Mouse (Mus musculus): ENCODE data around the gene Ephx4. TPM values are rescaled to one million over a fixed set of nuclear protein-coding genes. Genes with fewer than 3 reads are reported as not detected.
"Not testable (repeated sequence)": the region's sequence is repeated elsewhere in the genome, so short reads cannot be mapped to it uniquely, and the experiment has no call there.

The Ephx4 gene
- polyA plus RNA-seq, 1 experiment from 2014 or later: 4.7 TPM

- Histone ChIP-seq H3K27ac (replicated peaks) (no peak overlapping the region), H3K27me3 (ENCODE audit: control insufficient read depth, insufficient read depth, low read length) (no peaks in the 10 kb centered on the region), H3K4me1 (replicated peaks; ENCODE audit: control insufficient read depth, insufficient read depth) (no peaks in the 10 kb centered on the region), H3K9ac (ENCODE audit: low read length) (no peak overlapping the region), H3K9me3 (ENCODE audit: control insufficient read depth, low read length) (no peaks in the 10 kb centered on the region), H3K4me2 (replicated peaks; ENCODE audit: low read depth) (no peak overlapping the region), H3K4me3 (ENCODE audit: low read depth, low read length) (no peak overlapping the region), H3K36me3 (ENCODE audit: control insufficient read depth, insufficient read depth, low read length) (no peaks in the 10 kb centered on the region; the same call in 1 of the 2 replicates)
- ATAC-seq (ENCODE audit: low FRiP score, low TSS enrichment) (no peak), DNase-seq (ENCODE audit: low spot score) (no peak)
- TF ChIP-seq CTCF (IDR thresholded peaks at IDR 0.05; ENCODE audit: low read depth) (no peak), EP300 (optimal IDR thresholded peaks at IDR 0.05) (no peak)
- WGBS: 79% methylated on average over 3 of the region's 3 CpGs
These were observed 32.5 kb upstream of the Ephx4 start for GRCm38 (mm10) chr5:107370040-107370439.

GRCm38 (mm10) chr5:107371335-107371734 lies 31.2 kb upstream of the Ephx4 start:
- no peak overlapping the region for H3K4me2 ChIP-seq (replicated peaks; ENCODE audit: low read depth)
- ATAC-seq (ENCODE audit: low FRiP score, low TSS enrichment) (no peak), DNase-seq (ENCODE audit: low spot score) (no peak)
- H3K27me3 ChIP-seq (ENCODE audit: control insufficient read depth, insufficient read depth, low read length): no peaks in the 10 kb centered on the region
- WGBS: 89% methylated on average over 5 of the region's 5 CpGs
- no peak overlapping the region for H3K4me3 ChIP-seq (ENCODE audit: low read depth, low read length)
- TF ChIP-seq CTCF (IDR thresholded peaks at IDR 0.05; ENCODE audit: low read depth) (no peak), EP300 (optimal IDR thresholded peaks at IDR 0.05) (no peak)
- H3K36me3 ChIP-seq (ENCODE audit: control insufficient read depth, insufficient read depth, low read length): no peaks in the 10 kb centered on the region; the same call in 1 of the 2 replicates
- no peaks in the 10 kb centered on the region for H3K9me3 ChIP-seq (ENCODE audit: control insufficient read depth, low read length)
- H3K4me1 ChIP-seq (replicated peaks; ENCODE audit: control insufficient read depth, insufficient read depth): no peaks in the 10 kb centered on the region
- no peak overlapping the region for H3K9ac ChIP-seq (ENCODE audit: low read length)
- no peak overlapping the region for H3K27ac ChIP-seq (replicated peaks)

DNA sequence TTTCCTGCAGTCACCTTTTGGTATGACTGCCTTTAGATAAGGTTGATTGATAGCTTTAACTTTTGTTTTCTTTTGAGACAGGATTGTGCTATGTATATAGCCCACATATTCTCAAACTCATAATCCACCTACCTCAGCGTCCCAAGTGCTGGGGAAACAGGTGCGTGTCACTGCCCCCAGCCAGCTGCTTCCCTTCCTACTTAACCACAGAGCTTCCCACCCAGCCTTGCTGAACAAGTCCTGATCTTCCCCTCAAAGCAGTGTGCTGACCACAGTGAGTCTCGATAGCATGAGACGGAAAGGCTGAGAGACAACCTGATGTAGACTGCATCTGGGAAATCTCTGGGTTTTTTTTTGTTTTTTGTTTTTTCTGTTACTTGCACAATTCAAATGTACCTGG lies 29.3 kb upstream of the Ephx4 start:
- H3K27ac ChIP-seq (replicated peaks): no peak overlapping the region
- no peak for TF ChIP-seq EP300 (optimal IDR thresholded peaks at IDR 0.05)
- no peak for TF ChIP-seq CTCF (IDR thresholded peaks at IDR 0.05; ENCODE audit: low read depth)
- no peaks in the 10 kb centered on the region for H3K4me1 ChIP-seq (replicated peaks; ENCODE audit: control insufficient read depth, insufficient read depth)
- H3K27me3 ChIP-seq (ENCODE audit: control insufficient read depth, insufficient read depth, low read length): no peaks in the 10 kb centered on the region
- ATAC-seq (ENCODE audit: low FRiP score, low TSS enrichment): no peak
- H3K4me3 ChIP-seq (ENCODE audit: low read depth, low read length): no peak overlapping the region
- WGBS: 72% methylated on average over 4 of the region's 4 CpGs
- DNase-seq (ENCODE audit: low spot score): no peak
- H3K9ac ChIP-seq (ENCODE audit: low read length): no peak overlapping the region
- no peaks in the 10 kb centered on the region; the same call in 1 of the 2 replicates for H3K36me3 ChIP-seq (ENCODE audit: control insufficient read depth, insufficient read depth, low read length)
- H3K4me2 ChIP-seq (replicated peaks; ENCODE audit: low read depth): no peak overlapping the region
- H3K9me3 ChIP-seq (ENCODE audit: control insufficient read depth, low read length): no peaks in the 10 kb centered on the region

DNA sequence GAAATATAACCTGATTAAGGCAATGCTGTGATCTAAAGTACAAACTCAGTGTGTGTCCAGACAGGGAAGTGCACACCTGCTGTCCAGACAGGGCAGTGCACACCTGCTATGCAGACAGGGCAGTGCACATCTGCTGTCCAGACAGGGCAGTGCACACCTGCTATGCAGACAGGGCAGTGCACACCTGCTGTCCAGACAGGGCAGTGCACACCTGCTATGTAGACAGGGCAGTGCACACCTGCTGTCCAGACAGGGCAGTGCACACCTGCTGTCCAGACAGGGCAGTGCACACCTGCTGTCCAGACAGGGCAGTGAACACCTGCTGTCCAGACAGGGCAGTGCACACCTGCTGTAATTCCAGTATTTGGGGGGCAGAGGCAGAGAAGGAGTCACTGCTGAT lies 16.1 kb upstream of the Ephx4 start:
- not testable (repeated sequence) for ATAC-seq (ENCODE audit: low FRiP score, low TSS enrichment); DNase-seq (ENCODE audit: low spot score); H3K27ac ChIP-seq (replicated peaks)

DNA sequence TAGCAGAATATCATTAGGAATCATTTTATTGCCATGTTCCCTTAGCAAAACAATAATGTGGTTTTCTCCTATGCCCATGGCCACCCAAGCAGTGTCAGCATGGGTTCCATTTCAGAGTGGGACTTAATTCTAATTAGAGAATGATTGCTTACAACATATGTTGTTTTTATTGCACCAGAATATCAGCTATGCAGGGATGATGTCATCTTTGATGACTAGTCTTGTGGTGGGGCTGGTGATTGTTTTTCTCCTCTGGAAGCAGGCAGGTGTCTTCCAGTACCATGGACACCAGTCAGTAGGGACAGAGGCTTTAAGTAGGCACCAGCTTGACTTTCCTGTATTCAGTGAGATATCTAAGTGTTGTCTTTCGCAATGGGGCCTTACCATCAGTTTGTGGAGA lies 14.7 kb upstream of the Ephx4 start:
- H3K27me3 ChIP-seq (ENCODE audit: control insufficient read depth, insufficient read depth, low read length): no peaks in the 10 kb centered on the region
- no peak overlapping the region for H3K9ac ChIP-seq (ENCODE audit: low read length)
- H3K27ac ChIP-seq (replicated peaks): no peak overlapping the region
- H3K4me2 ChIP-seq (replicated peaks; ENCODE audit: low read depth): no peak overlapping the region
- ATAC-seq (ENCODE audit: low FRiP score, low TSS enrichment) (no peak), DNase-seq (ENCODE audit: low spot score) (no peak)
- TF ChIP-seq EP300 (optimal IDR thresholded peaks at IDR 0.05) (no peak), CTCF (IDR thresholded peaks at IDR 0.05; ENCODE audit: low read depth) (no peak)
- 91% methylated on average over 1 of the region's 1 CpGs for WGBS
- H3K4me3 ChIP-seq (ENCODE audit: low read depth, low read length): no peak overlapping the region
- H3K9me3 ChIP-seq (ENCODE audit: control insufficient read depth, low read length): no peaks in the 10 kb centered on the region
- H3K4me1 ChIP-seq (replicated peaks; ENCODE audit: control insufficient read depth, insufficient read depth): no peaks in the 10 kb centered on the region
- H3K36me3 ChIP-seq (ENCODE audit: control insufficient read depth, insufficient read depth, low read length): no peaks in the 10 kb centered on the region

More for the DNA sequence above, 16.1 kb upstream of the Ephx4 start:
- H3K9ac ChIP-seq (ENCODE audit: low read length); H3K4me3 ChIP-seq (ENCODE audit: low read depth, low read length); H3K4me2 ChIP-seq (replicated peaks; ENCODE audit: low read depth); H3K36me3 ChIP-seq (ENCODE audit: control insufficient read depth, insufficient read depth, low read length); H3K9me3 ChIP-seq (ENCODE audit: control insufficient read depth, low read length); H3K4me1 ChIP-seq (replicated peaks; ENCODE audit: control insufficient read depth, insufficient read depth); H3K27me3 ChIP-seq (ENCODE audit: control insufficient read depth, insufficient read depth, low read length): not testable (repeated sequence)
- peak; percentile 30 for TF ChIP-seq CTCF (IDR thresholded peaks at IDR 0.05; ENCODE audit: low read depth)

GRCm38 (mm10) chr5:107389373-107389772 lies 13.2 kb upstream of the Ephx4 start:
- Histone ChIP-seq H3K27ac (replicated peaks) (no peak overlapping the region), H3K36me3 (ENCODE audit: control insufficient read depth, insufficient read depth, low read length) (no peaks in the 10 kb centered on the region)

More at GRCm38 (mm10) chr5:107389373-107389772, 13.2 kb upstream of the Ephx4 start:
- TF ChIP-seq CTCF (IDR thresholded peaks at IDR 0.05; ENCODE audit: low read depth) (no peak), EP300 (optimal IDR thresholded peaks at IDR 0.05) (no peak)
- 84% methylated on average over 2 of the region's 2 CpGs for WGBS
- H3K4me2 ChIP-seq (replicated peaks; ENCODE audit: low read depth): no peak overlapping the region
- H3K4me1 ChIP-seq (replicated peaks; ENCODE audit: control insufficient read depth, insufficient read depth): no peaks in the 10 kb centered on the region
- no peak overlapping the region for H3K9ac ChIP-seq (ENCODE audit: low read length)
- DNase-seq (ENCODE audit: low spot score): no peak
- no peaks in the 10 kb centered on the region for H3K27me3 ChIP-seq (ENCODE audit: control insufficient read depth, insufficient read depth, low read length)
- H3K4me3 ChIP-seq (ENCODE audit: low read depth, low read length): no peak overlapping the region
- ATAC-seq (ENCODE audit: low FRiP score, low TSS enrichment): no peak
- no peaks in the 10 kb centered on the region for H3K9me3 ChIP-seq (ENCODE audit: control insufficient read depth, low read length)
